Comparison of ENCODE assay signal across 10 mouse cellular contexts in genomic region chr7:120328087-120328793, GRCm38 (mm10). TPM values are rescaled to one million over a fixed set of nuclear protein-coding genes. Genes with fewer than 3 reads are reported as not detected.
A peak's percentile ranks its signal among the peaks of the same experiment; 100 is the strongest.
DNase-seq lines count a peak whose midpoint lies in the region; ATAC-seq and TF ChIP-seq lines count a peak whose summit lies in the region.
"Had no signal": no experiment of that assay in that cellular context is flagged by ENCODE, and none has a peak within 500 bp of the region (broad histone marks: within the 10 kb centered on the region; RNA-seq: fewer than 3 reads in every experiment).

TSS of gene Abca15 (plus strand) at chr7:120328670.

- H3K9me3 ChIP-seq in hindbrain, embryonic 13.5 days: no peaks in the 10 kb centered on the region
- no peaks in the 10 kb centered on the region for H3K9me3 ChIP-seq in limb, embryonic 14.5 days (ENCODE audit: control insufficient read depth, low read length)

- intact Hi-C loops in gastrocnemius, adult 2 months (cut with DNase I): loop anchor here (10.0 kb wide), 1 partner anchor 473 kb away; no protein-coding TSS in a partner anchor

- peak within 1 kb of the TSS; percentile 13; the same call in 1 of the 2 replicates for H3K4me3 ChIP-seq in gastrocnemius, adult 2 months
- H3K4me3 ChIP-seq in hindbrain, embryonic 13.5 days: peak within 1 kb of the TSS; percentile 28
- H3K4me3 ChIP-seq in limb, embryonic 14.5 days (replicated peaks; ENCODE audit: low read length): no peak within 1 kb of the TSS

- H3K36me3 ChIP-seq in hindbrain, embryonic 13.5 days: no peaks in the 10 kb centered on the region
- H3K36me3 ChIP-seq in limb, embryonic 14.5 days (ENCODE audit: control insufficient read depth, insufficient read depth, low read length): no peaks in the 10 kb centered on the region

- H3K27ac ChIP-seq in gastrocnemius, adult 2 months: no peak within 1 kb of the TSS
- no peak within 1 kb of the TSS for H3K27ac ChIP-seq in hindbrain, embryonic 13.5 days
- H3K27ac ChIP-seq in limb, embryonic 14.5 days (replicated peaks; ENCODE audit: low read depth, low read length): no peak within 1 kb of the TSS

- H3K27me3 ChIP-seq in hindbrain, embryonic 13.5 days: peaks cover 8% of the 10 kb centered on the region; the same call in 1 of the 2 replicates
- H3K27me3 ChIP-seq in limb, embryonic 14.5 days (ENCODE audit: control insufficient read depth, insufficient read depth, low read length): no peaks in the 10 kb centered on the region

- 0 out of 2 replicates have a peak within 1 kb of the TSS, but pooled peaks have one; percentile 11 for H3K9ac ChIP-seq in hindbrain, embryonic 13.5 days
- H3K9ac ChIP-seq in limb, embryonic 14.5 days (ENCODE audit: low read depth, low read length, severe bottlenecking): no peak within 1 kb of the TSS

- peaks cover 5% of the 10 kb centered on the region for H3K4me1 ChIP-seq in hindbrain, embryonic 13.5 days (replicated peaks)
- peaks cover 7% of the 10 kb centered on the region; the same call in 1 of the 2 replicates for H3K4me1 ChIP-seq in limb, embryonic 14.5 days (ENCODE audit: control insufficient read depth, insufficient read depth, low read length)

- peak; percentile 61; the same call in 1 of the 2 replicates for ATAC-seq in hindbrain, embryonic 13.5 days (ENCODE audit: low FRiP score)
- ATAC-seq in limb, embryonic 14.5 days (ENCODE audit: low FRiP score, low read depth): peak; percentile 60; the same call in 1 of the 2 replicates

- peak; percentile 25 for DNase-seq in gastrocnemius, adult 2 months
- DNase-seq in gastrocnemius, postnatal 25 days: no peak
- peak; percentile 5 for DNase-seq in urinary bladder, postnatal 14 days (ENCODE audit: low spot score)
- no peak for DNase-seq in urinary bladder, adult 2 months (ENCODE audit: low spot score)
- peak; percentile 82 for DNase-seq in limb, embryonic 14.5 days (ENCODE audit: low spot score)
- peak; percentile 62 for DNase-seq in testis, postnatal 10 days (ENCODE audit: low spot score)
- DNase-seq in left cerebral cortex, adult 9 months (ENCODE audit: low spot score in 2 of 2): no peak

- TF ChIP-seq CTCF in gastrocnemius, adult 2 months (IDR thresholded peaks at IDR 0.05): no peak

- TF ChIP-seq POLR2A in limb, embryonic 14.5 days (IDR thresholded peaks at IDR 0.05; ENCODE audit: borderline replicate concordance, extremely low read depth, insufficient read depth, insufficient read length): no peak

- peak within 1 kb of the TSS; percentile 54 for H3K4me2 ChIP-seq in hindbrain, embryonic 13.5 days
- peak within 1 kb of the TSS; percentile 39 for H3K4me2 ChIP-seq in limb, embryonic 14.5 days (replicated peaks; ENCODE audit: low read depth, low read length, severe bottlenecking)

- WGBS in hindbrain, embryonic 13.5 days: 84% methylated on average over 22 of the region's 22 CpGs
- WGBS in limb, embryonic 14.5 days: 79% methylated on average over 22 of the region's 22 CpGs

RNA-seq across cellular contexts. Expression of gene Abca15, which starts in this region (rescaled TPM):
- total RNA-seq in gastrocnemius, adult 2 months (2021): not detected
- not detected for total RNA-seq in gastrocnemius, postnatal 25 days (2021)
- not detected in 2 replicates for polyA plus RNA-seq in urinary bladder, adult 2 months (2012; rRNA removed)
- polyA plus RNA-seq in hindbrain, embryonic 13.5 days (2015; fragmentation: Nextera tagmentation; extraction: Ambion mirVana): not detected in 2 replicates
- not detected in 2 replicates for polyA plus RNA-seq in limb, embryonic 14.5 days (2012; rRNA removed)
- not detected in 2 replicates for polyA plus RNA-seq in limb, embryonic 14.5 days (2014; fragmentation: Nextera tagmentation; extraction: Ambion mirVana)
- total RNA-seq: liver, adult 2 months had no signal
- polyA plus RNA-seq: C2C12; liver, adult 2 months had no signal

Comparison
In these comparisons a context has a peak if more than half of its experiments do, and no peak if none do; other contexts are left out.
1. DNase-seq: peak in urinary bladder, postnatal 14 days (single experiment) and testis, postnatal 10 days (single experiment); none in gastrocnemius, postnatal 25 days (single experiment), urinary bladder, adult 2 months (single experiment) and left cerebral cortex, adult 9 months (0 of 2).
2. Peak in DNase-seq and H3K4me3 ChIP-seq in gastrocnemius, adult 2 months; RNA of the gene not detected or under 1 TPM.
3. Peak in ATAC-seq, H3K4me3 ChIP-seq, H3K9ac ChIP-seq and H3K4me2 ChIP-seq in hindbrain, embryonic 13.5 days; RNA of the gene not detected or under 1 TPM.
4. Peak in DNase-seq, ATAC-seq and H3K4me2 ChIP-seq in limb, embryonic 14.5 days; RNA of the gene not detected or under 1 TPM.